In the genomic region with DNA sequence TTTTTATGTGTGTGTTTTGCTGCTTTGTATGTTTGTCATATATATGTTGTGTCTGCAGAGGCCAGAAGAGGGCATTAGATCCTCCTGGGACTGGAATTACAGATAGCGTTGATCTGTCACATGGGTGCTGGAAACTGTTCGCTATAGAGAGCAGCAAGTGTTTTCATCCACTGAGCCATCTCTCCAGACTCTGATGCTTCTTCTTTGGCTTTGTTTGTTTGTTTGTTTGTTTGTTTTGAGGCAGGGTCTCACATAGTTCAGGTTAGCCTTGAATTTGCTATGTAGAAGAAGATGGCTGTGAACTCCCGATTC, we compare ENCODE assay signal across 24 mouse cellular contexts. TPM values are rescaled to one million over a fixed set of nuclear protein-coding genes. Genes with fewer than 3 reads are reported as not detected.
"Had no signal": no experiment of that assay in that cellular context is flagged by ENCODE, and none has a peak within 500 bp of the region (broad histone marks: within the 10 kb centered on the region; RNA-seq: fewer than 3 reads in every experiment).

No protein-coding gene starts in this region.

- H3K27ac ChIP-seq: hindbrain, postnatal 0 days; limb, embryonic 12.5 days; limb, embryonic 15.5 days; liver, embryonic 14.5 days; lung, embryonic 15.5 days; midbrain, embryonic 10.5 days; midbrain, embryonic 13.5 days; neural tube, embryonic 13.5 days had no signal

- H3K4me2 ChIP-seq: limb, embryonic 12.5 days; limb, embryonic 15.5 days; lung, embryonic 15.5 days; midbrain, embryonic 13.5 days; neural tube, embryonic 13.5 days had no signal

- H3K9ac ChIP-seq: limb, embryonic 12.5 days; limb, embryonic 15.5 days; liver, embryonic 14.5 days; lung, embryonic 15.5 days; midbrain, embryonic 13.5 days; neural tube, embryonic 13.5 days had no signal

- ATAC-seq: hindbrain, postnatal 0 days; inflammation-experienced regulatory T-cells, adult 6 months; midbrain, embryonic 13.5 days; midbrain, embryonic 16.5 days had no signal

- DNase-seq: kidney, adult 2 months; kidney, postnatal 14 days; kidney, postnatal 4 days; left cerebral cortex, postnatal 4 days; lung, adult 18-20 months; lung, postnatal 10 days; lung, postnatal 36 days; retina, postnatal 1 day; thymus, postnatal 25 days had no signal

- H3K4me3 ChIP-seq: limb, embryonic 12.5 days; limb, embryonic 15.5 days; lung, embryonic 15.5 days; megakaryocyte, embryonic 14.5 days; midbrain, embryonic 10.5 days; midbrain, embryonic 13.5 days; myocyte; neural tube, embryonic 13.5 days had no signal

- H3K27me3 ChIP-seq: limb, embryonic 12.5 days; limb, embryonic 15.5 days; lung, embryonic 15.5 days; midbrain, embryonic 13.5 days; neural tube, embryonic 13.5 days had no signal

- H3K4me1 ChIP-seq: limb, embryonic 12.5 days; limb, embryonic 15.5 days; lung, embryonic 15.5 days; midbrain, embryonic 10.5 days; midbrain, embryonic 13.5 days; neural tube, embryonic 13.5 days had no signal

- H3K36me3 ChIP-seq: limb, embryonic 12.5 days; limb, embryonic 15.5 days; lung, embryonic 15.5 days; midbrain, embryonic 10.5 days; midbrain, embryonic 13.5 days; neural tube, embryonic 13.5 days had no signal

- H3K9me3 ChIP-seq: limb, embryonic 12.5 days; limb, embryonic 15.5 days; lung, embryonic 15.5 days; megakaryocyte, embryonic 14.5 days; midbrain, embryonic 10.5 days; midbrain, embryonic 13.5 days; neural tube, embryonic 13.5 days had no signal

RNA-seq across cellular contexts. Expression of gene Dcdc2a, which starts 28.7 kb away (rescaled TPM):
- total RNA-seq: monocyte, adult 5-6 weeks; neutrophil, adult 5-6 weeks had no signal
- polyA plus RNA-seq: inflammation-experienced regulatory T-cells, adult 6 months; small intestine, adult 2 months had no signal
